Mouse (Mus musculus): ENCODE measurements around the gene Cd2ap.

DNA sequence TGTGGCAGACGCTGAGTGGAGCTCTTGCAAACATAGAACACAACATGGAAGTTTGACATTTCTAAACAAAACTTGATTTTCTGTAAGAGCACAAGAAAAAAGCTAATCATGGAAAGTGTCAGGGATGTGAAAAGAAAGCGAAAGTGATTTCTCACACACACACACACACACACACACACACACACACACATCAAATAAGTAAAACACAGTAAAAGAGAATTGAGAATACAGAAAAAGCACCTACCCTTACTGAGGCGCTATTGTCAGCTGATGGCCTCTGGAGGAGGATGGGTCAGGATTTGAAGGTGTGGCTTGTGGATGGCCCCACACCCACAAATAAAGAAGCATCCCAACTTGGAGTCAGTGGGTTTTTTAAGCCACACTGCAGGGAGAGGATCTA is 19.0 kb downstream of the Cd2ap start:
- TF ChIP-seq CTCF (conservative IDR thresholded peaks at IDR 0.05; ENCODE audit: insufficient read depth, insufficient read length, low read depth, low read length) = no peak
- TF ChIP-seq POLR2A (IDR thresholded peaks at IDR 0.05; ENCODE audit: low read depth, low read length) = no peak
